Mouse (Mus musculus): ENCODE data around the gene Tmem208.
A peak's percentile ranks its signal among the peaks of the same experiment; 100 is the strongest.
"Not testable (repeated sequence)": the region's sequence is repeated elsewhere in the genome, so short reads cannot be mapped to it uniquely, and the experiment has no call there.

The Tmem208 gene

DNA sequence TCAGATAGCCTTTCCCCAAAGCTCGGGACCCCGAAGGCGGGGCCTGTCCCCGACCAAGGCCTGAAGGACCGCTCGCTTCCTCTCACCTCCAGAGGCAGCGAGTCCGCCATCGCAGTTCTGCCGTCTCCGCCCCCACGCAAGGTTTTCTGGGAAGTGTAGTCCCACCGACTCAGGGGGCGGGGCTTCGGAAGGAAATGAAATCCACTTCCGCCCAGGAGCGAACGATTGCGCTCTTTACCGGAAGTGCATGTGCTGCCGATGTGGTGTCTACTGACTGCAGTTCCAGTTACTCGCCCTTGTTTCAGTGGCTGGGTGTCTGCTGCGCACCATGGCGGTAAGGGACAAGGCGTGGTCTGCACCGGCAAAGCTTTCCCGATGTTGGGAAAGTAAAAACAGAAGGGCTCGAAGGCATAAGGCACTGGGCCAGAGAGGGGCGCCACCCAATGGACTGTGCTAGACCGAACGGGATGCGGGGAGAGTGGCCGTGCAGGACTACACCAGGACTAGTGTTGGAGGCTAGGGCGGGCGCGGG is at the start of gene Tmem208, which contains the start of gene Lrrc29:
Tmem208 (plus strand) TSS at position 214 of the 532 bp plus-strand sequence.
Lrrc29 (minus strand) TSS at position 138 of the 532 bp plus-strand sequence.
- peak; percentile 93 for DNase-seq (ENCODE audit: extremely low read depth, low read depth)

DNA sequence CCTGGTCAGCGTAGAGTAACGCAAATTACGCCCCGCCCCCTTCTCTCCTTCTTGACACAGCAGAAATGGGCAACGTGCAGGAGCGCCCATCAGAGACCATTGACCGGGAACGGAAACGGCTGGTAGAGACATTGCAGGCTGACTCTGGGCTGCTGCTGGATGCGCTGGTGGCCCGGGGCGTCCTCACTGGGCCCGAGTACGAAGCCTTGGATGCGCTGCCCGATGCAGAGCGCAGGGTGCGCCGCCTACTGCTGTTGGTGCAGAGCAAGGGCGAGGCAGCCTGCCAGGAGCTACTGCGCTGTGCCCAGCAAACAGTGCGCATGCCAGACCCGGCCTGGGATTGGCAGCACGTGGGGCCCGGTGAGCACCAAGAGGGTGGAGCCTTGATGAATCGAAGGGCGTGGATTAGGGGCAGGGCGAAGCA is 47.2 kb upstream of the Tmem208 start:
- DNase-seq (ENCODE audit: extremely low read depth, low read depth), result no peak

GRCm38 (mm10) chr8:105280567-105280966 is 45.6 kb upstream of the Tmem208 start:
- no peak for DNase-seq (ENCODE audit: extremely low read depth, low read depth)

GRCm38 (mm10) chr8:105281821-105282220 is 44.3 kb upstream of the Tmem208 start:
- DNase-seq (ENCODE audit: extremely low read depth, low read depth), result no peak

- DNase-seq (ENCODE audit: extremely low read depth, low read depth), result no peak
Measured at GRCm38 (mm10) chr8:105282239-105282638, 43.9 kb upstream of the Tmem208 start.

DNA sequence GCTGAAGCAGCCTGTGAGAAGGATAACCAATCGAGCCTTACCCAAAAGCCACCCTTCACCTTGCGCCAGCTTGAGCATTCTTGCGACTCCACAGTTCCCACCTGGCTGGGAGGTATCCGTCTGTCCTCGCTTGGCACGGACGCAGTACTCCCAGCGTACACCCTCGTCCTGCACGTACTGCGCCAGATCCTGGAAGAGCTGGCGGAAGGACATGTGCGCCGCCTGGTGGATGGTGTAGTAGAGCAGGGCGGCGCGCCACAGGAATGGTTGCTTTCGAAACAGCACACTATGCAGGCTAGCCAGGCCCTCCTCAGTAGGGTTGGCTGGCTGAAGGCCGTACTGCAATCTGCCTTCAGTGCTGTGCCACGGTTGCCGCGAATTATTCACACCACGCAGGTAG is 43.1 kb upstream of the Tmem208 start:
- DNase-seq (ENCODE audit: extremely low read depth, low read depth), result no peak

- DNase-seq (ENCODE audit: extremely low read depth, low read depth), result no peak
Measured at GRCm38 (mm10) chr8:105285514-105285913, 40.6 kb upstream of the Tmem208 start.

- no peak for DNase-seq (ENCODE audit: extremely low read depth, low read depth)
Measured at GRCm38 (mm10) chr8:105286907-105287306, 39.2 kb upstream of the Tmem208 start.

DNA sequence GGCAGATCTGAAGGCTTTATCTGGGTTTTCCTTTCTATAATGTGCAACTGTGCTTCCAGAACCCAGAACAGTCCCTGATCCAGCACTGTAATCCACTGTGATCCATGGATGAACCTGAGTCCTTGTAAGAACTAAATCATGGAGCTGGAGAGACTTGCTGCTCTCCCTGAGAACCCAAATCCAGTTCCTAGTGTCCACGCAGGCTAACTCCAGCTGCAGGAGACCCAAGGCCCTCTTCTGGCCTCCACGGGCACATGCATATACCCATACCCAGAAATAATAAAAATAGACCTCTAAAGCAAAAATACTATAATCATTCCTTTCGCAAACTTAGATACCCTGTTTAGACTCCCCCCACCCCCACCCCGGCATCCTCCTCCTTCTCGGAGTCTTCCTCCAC is 37.9 kb upstream of the Tmem208 start:
- no peak for DNase-seq (ENCODE audit: extremely low read depth, low read depth)

DNA sequence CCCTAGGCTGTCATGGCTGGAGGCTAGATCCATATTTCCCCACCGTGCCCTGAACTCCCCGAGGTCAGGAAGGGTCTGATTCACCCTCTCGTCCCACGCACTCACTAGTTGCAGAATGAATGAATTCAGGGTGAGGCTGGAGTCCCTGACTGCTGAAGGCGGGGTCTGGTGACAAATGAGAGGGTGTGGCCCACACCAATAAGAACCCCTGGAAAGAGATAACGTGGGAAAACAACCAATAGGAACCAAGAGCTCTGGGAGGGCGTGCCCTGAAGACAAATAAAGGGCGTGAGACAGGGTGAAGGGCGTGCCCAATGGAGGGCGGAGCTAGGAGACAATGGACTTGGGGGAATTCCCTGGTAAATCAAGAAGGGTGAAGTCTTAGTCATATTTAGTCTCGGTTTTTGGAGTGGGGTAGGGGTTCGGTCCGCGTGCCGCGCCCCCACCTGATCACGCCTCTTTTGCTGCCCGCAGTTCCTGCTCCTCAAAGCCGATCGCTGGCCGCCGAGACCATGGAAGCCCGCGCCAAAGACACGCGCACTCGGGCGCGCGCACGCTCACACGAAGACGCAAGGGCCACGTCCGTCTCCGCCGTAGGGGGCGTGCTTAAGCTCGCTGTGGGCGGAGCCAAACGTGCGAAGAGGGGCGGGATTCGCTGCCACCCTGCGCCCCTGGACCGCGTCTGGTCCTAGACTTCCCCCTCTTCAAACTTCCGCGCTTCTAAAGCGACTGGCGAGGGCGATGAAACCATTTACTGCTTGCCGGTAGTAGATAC is 37.0 kb upstream of the Tmem208 start:
- peak; percentile 98 for DNase-seq (ENCODE audit: extremely low read depth, low read depth)

DNA sequence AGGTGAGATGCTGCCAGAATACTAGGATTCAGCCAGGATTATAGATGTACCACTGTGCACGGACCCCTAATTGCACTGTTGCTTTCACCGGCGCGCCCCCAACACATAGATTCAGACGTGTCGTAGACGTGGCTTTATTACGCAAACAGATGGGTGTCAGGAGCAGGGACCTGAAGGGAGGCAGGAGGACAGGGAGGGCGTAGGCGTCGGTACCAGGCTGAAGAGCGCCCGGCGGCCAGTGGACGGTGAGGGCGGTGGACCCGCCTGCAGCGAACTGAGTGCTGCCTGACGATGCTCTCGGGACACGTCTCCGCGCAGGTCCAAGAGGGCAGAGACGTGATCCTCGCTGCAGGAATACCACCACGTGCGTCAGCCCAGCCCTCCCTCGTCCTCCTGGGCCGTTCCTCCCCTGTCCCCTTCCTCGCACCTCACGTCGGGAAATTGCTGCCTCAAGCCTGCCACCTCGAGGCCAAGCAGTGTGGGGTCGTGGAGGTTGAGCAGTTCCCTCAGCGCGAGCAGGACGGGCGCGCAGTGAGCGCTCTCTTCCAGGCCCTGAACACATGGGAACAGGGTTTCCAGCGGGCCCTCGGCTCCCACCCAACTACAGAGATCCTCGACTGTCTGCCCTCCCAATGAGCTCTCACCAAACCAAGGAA is 36.2 kb upstream of the Tmem208 start, which contains the start of gene 4931428F04Rik:
4931428F04Rik (minus strand) TSS at position 60 of the 656 bp plus-strand sequence.
- no peak for DNase-seq (ENCODE audit: extremely low read depth, low read depth)

DNA sequence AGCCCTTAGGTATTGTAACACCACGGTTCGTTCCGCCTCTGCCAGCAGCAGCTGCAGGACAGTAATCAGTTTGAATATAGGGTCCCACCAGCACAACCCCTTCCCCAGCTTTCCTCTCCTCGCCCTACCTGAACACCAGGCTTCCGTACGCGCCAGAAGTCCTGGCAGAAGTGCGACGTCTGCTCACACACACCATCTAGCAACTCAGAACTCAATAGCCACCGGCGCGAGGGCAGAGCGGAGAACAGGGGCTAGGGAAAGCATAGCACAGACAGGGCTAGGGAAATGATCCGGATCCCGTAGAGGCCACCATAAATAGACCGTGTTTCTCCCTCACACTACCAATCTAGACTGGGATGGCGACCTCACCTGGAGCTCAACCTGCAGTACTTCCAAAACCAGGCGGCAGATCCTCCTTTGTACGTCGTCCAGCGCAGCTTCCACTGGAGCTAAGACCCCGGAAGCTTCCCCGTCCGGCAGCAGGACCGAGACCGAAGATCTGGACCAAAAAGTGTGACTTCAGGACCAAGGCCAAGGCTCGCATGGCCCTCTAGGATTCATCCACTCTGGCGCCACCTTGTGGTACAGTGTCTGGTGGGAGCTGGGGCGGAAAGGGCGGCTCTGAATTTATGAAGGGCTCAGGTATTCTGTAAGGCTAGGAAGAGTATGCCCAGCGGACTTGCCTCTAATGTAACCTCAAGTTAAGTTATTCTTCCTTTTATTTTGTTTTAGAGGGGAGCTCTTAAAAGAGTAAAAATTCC is 35.4 kb upstream of the Tmem208 start:
- DNase-seq (ENCODE audit: extremely low read depth, low read depth), result no peak

- DNase-seq (ENCODE audit: extremely low read depth, low read depth), result not testable (repeated sequence)
Measured at GRCm38 (mm10) chr8:105291364-105291763, 34.8 kb upstream of the Tmem208 start.

DNA sequence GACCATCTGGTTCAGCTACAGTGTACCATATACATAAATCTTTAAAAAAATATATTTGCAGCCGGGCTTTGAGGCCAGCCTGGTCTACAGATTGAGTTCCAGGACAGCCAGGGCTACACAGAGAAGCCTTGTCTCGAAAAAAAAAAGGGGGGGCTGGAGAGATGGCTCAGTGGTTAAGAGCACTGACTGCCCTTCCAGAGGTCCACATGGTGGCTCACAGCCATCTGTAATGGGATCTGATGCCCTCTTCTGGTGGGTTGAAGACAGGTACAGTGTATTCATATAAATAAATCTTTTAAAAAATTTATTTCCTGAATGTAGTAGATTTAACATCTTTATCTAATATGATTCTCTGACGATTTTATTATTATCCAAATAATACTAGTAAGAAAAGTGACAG is 34.4 kb upstream of the Tmem208 start:
- not testable (repeated sequence) for DNase-seq (ENCODE audit: extremely low read depth, low read depth)

GRCm38 (mm10) chr8:105292471-105292870 is 33.7 kb upstream of the Tmem208 start:
- DNase-seq (ENCODE audit: extremely low read depth, low read depth), result no peak

- no peak for DNase-seq (ENCODE audit: extremely low read depth, low read depth)
Measured at GRCm38 (mm10) chr8:105293405-105293804, 32.7 kb upstream of the Tmem208 start.

DNA sequence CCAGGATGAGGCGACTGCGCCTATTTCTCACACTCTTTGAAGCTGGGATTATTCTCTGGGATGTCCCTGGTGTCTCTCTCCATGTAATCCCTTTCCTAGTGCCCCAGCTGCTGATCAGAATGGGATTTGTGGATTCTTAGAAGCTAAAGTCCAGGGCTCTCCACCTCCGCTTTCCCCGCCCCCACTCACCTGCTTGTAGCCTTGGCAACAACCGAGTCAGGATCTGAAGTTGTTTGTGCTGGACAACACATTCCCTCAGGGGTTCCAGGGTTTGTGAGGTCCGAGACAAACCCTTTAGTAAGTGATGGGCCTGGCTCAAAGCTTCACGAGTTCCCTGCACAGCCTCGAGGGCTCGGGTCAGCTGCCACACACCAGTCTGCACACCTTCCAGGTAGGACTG is 31.4 kb upstream of the Tmem208 start:
- DNase-seq (ENCODE audit: extremely low read depth, low read depth), result no peak

GRCm38 (mm10) chr8:105295256-105295655 is 30.9 kb upstream of the Tmem208 start:
- DNase-seq (ENCODE audit: extremely low read depth, low read depth), result no peak

GRCm38 (mm10) chr8:105295895-105296573 is 30.1 kb upstream of the Tmem208 start, which contains the start of gene Exoc3l:
Gene Exoc3l (minus strand): TSS chr8:105296101.
- no peak for DNase-seq (ENCODE audit: extremely low read depth, low read depth)

GRCm38 (mm10) chr8:105297511-105298192 is 28.5 kb upstream of the Tmem208 start, which contains the start of gene E2f4:
Gene E2f4 (plus strand): TSS chr8:105297663.
- peak; percentile 86 for DNase-seq (ENCODE audit: extremely low read depth, low read depth)
